Mouse (Mus musculus): Measurements from ENCODE around the gene Adamtsl2. TPM values are rescaled to one million over a fixed set of nuclear protein-coding genes. Genes with fewer than 3 reads are reported as not detected.

The Adamtsl2 gene
- total RNA-seq (2021), result 10 to 100 TPM; 15.5 to 21.8 TPM
- long read RNA-seq, experiment 1, partial matches to known transcripts, result 11 of 14 reads
- long read RNA-seq, experiment 1, other reads (novel, unspliced or antisense), result 2 of 14 reads
- long read RNA-seq, experiment 2, partial matches to known transcripts, result 10 of 12 reads
- long read RNA-seq, experiment 2, other reads (novel, unspliced or antisense), result 2 of 12 reads

- DNase-seq (ENCODE audit: low spot score in 2 of 2), result no peak
Observed at GRCm38 (mm10) chr2:27079152-27079584, at the start of gene Adamtsl2. TSS of gene Adamtsl2 (plus strand) at chr2:27079379.

GRCm38 (mm10) chr2:27032361-27032760 is 46.8 kb upstream of the Adamtsl2 start:
- no peak for DNase-seq (ENCODE audit: low spot score in 2 of 2)

- no peak for DNase-seq (ENCODE audit: low spot score in 2 of 2)
Observed at GRCm38 (mm10) chr2:27036003-27036402, 43.2 kb upstream of the Adamtsl2 start.

DNA sequence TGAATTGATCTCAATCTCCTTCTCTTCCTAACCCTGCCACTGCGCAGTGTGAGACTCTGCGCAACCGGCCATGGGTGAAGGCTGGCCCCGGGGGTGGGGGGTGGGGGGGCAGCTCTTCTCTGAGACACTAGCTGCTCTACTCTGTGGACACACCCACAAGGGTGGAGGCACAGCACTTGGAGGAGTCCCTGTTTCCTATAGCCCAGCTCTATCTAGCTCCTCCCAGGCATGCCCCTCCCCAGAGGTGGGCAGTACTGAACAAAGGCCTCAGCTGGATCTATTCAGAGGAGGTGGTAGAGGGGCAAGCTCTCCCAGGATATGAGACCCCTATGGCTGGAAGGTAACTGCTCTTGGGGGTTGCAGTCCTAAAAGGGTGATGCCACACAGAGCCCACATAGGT is 42.2 kb upstream of the Adamtsl2 start:
- DNase-seq (ENCODE audit: low spot score in 2 of 2), result no peak

GRCm38 (mm10) chr2:27038596-27038995 is 40.6 kb upstream of the Adamtsl2 start:
- peak in 1 of 2 experiments; percentile 82 for DNase-seq (ENCODE audit: low spot score in 2 of 2)

DNA sequence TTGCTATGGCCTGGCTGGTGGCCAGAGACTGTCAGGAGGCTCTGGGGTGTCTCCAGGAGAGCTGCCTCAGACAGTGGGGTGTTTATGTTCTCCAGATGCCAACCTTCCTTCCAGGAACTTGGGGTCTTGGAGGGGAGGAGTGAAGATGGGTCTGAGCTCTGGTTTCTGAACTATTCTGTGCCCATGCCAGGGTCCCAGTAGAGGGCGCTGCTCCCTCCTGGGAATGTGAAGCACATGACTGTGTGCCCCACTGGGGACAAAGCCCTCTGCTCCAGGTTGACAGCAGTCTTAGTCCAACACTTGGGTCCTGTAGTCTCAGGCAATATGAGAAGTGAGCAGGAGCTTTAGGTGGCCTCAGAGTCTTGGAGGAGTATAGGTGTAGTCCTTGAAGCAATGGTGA is 39.9 kb upstream of the Adamtsl2 start:
- no peak for DNase-seq (ENCODE audit: low spot score in 2 of 2)

DNA sequence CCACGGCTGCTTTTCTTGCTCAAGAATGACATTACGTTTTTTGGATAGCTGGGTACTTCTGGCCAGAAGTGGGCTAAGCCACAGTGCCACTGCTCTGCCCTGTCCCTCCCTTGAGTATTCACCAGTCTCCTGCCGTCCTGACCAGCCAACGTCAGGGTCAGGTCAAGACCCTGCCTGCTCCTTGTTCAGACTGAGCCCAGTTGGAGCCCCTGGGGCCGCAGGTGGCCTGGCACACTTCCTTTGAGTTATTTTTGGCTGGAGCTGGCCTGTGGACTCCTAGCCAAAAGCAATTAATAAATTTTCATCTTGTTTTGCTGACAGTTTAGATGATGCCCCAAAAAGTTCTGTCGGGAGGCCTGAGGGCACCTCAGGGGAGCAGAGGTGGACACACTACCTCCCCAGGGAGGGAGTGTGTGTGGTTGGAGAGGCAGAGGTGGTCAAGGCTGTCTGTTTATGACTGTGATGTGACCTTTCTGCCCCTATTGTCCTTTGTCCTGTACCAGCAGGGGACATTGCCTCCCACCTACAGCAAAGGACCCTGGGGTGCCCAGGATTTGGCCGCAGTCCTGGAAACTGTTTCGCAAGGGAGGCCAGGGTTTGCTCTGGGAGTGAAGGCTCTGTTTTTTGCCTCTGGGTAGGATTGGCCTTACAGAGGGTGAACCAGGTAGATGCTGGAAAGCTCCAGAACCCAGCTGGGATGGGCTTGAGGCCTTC is 36.9 kb upstream of the Adamtsl2 start:
- DNase-seq (ENCODE audit: low spot score in 2 of 2), result no peak

GRCm38 (mm10) chr2:27043461-27043860 is 35.7 kb upstream of the Adamtsl2 start:
- DNase-seq (ENCODE audit: low spot score in 2 of 2), result peak; percentile 89 to 96

DNA sequence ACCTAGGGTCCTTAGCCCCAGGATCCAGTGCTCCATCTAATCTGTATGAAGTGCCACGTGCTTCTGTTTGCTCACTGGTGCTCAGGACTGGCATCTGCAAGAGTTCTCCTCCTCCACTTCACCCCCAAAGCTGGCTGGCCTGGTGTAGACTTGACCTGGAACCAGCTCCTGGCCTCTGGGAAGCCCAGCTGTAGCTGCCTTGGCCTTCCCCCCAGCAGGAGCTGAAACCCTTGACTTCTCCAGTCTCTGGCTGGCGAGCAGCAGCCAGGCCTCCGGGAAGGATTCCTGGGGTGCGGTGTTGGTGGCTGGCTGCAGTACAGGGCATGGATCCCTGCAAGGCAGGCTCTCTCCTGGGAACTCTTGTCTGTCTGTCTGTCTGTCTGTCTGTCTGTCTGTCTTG is 35.0 kb upstream of the Adamtsl2 start:
- DNase-seq (ENCODE audit: low spot score in 2 of 2), result no peak

GRCm38 (mm10) chr2:27044641-27045040 is 34.5 kb upstream of the Adamtsl2 start:
- no peak for DNase-seq (ENCODE audit: low spot score in 2 of 2)

DNA sequence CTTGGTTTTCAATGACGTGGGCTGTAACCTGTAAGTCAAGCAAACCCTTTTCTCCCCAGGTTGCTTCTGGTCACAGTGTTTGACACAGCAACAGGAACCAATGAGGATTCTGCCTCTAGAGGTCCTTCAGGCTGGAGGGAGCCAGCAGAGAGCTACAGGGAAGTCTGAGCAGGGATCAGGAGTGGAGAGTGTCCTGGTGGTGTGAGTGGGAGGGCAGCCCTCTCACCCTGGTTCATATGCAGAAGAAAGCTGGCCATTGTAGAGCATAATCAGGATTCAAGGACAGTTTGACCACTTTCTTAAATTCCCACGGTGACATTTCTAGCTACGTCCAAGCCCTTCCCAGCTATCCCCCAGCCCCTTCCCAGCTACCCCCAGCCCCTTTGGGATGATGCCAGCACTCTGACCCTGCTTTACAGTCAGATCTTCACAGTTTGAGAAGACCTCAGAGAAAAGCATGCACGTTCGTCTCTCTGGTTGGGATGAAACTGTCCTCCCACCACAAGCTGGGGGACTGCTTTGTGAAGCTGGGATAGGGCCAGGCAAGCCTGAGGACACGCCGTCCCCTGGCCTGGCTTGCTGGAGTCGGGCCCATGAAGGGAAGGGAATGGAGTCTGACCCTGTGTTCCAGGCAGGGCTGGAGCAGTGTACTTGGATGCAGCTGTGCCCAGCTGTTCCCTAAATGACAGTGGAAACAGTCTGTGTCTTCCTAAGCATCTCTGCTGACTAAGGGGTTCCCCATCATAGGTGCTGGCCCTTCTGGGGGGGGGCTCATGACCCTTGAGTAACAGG is 33.0 kb upstream of the Adamtsl2 start:
- DNase-seq (ENCODE audit: low spot score in 2 of 2), result no peak

DNA sequence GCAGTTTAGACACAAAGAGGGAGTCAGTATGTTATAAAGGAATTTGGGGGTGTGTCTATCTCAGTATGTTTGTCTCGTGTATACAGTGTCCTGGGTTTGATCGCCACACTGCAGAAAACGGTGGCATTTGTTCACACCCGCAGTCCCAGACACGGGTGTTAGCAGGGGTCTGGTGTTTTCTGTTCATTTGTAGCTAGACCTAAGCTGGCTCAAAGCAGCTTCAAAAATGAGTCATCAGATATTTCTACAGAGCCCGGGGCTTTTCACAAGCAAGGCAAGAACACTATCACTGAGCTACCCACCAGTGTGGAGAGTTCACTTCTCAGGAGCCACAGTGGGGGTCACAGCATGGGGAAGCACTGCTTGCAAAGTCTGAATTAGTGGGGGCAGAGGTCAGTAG is 29.8 kb upstream of the Adamtsl2 start:
- no peak for DNase-seq (ENCODE audit: low spot score in 2 of 2)

- DNase-seq (ENCODE audit: low spot score in 2 of 2), result no peak
Observed at GRCm38 (mm10) chr2:27058251-27058650, 20.9 kb upstream of the Adamtsl2 start.

DNA sequence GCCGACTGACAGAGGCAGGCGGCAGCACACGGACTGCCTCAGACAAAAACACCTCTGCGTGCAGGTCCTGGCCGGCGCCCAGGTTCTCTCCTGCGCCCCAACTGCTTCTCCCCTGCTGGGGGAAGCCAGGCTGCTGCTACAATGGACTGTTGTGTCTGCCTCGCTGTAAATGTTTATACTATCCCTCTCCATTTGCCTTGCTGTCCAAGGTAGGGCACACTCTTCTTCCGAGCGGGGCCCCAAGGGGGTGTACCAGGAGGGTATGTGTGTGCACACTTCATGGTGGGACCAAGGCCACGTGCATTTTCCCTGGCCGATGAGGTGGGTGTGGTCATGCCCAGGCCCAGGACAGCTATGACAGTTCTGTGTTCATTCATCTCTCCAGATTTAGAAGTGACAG is 20.4 kb upstream of the Adamtsl2 start:
- DNase-seq (ENCODE audit: low spot score in 2 of 2), result no peak

GRCm38 (mm10) chr2:27059187-27059586 is 20.0 kb upstream of the Adamtsl2 start:
- DNase-seq (ENCODE audit: low spot score in 2 of 2), result no peak

DNA sequence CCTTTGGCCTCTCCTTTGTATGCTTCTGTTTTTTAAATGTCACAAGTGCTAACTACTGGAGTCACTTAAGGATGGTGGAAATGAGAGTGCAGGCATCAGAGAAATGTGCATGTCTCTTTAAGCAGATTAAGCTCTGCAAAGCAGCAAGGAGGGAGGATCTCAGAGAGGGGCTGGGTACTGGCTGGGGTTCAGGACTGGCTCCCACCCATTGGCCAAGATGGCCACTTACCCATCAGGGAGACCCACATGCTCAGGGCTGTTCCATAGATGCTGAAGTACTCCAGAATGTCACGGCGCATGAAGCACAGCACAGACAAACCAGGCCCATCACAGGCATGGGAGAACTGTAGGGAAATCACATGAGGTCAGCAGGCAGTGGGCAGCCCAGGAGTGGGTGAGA is 12.1 kb upstream of the Adamtsl2 start:
- no peak for DNase-seq (ENCODE audit: low spot score in 2 of 2)

GRCm38 (mm10) chr2:27067996-27068395 is 11.2 kb upstream of the Adamtsl2 start:
- no peak for DNase-seq (ENCODE audit: low spot score in 2 of 2)

DNA sequence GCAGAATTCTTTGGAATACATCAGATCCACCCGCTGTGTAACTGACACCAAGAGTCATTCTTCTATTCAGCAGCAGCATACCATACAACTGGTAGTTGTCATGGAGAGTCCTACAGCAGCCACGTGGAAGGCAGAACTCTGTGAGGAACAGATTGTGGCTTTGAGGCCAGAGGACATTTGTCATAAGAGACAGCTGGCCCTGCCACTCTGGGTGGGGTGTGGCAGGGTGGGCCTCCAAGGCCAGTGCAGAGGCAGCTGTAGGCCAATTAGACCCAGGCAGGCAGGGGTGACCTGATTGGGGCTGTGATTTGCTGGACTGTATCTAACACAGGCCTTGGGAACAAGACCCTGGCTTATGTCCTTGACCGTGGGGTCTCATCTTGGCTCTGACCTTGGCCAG is 9.5 kb upstream of the Adamtsl2 start:
- no peak for DNase-seq (ENCODE audit: low spot score in 2 of 2)

DNA sequence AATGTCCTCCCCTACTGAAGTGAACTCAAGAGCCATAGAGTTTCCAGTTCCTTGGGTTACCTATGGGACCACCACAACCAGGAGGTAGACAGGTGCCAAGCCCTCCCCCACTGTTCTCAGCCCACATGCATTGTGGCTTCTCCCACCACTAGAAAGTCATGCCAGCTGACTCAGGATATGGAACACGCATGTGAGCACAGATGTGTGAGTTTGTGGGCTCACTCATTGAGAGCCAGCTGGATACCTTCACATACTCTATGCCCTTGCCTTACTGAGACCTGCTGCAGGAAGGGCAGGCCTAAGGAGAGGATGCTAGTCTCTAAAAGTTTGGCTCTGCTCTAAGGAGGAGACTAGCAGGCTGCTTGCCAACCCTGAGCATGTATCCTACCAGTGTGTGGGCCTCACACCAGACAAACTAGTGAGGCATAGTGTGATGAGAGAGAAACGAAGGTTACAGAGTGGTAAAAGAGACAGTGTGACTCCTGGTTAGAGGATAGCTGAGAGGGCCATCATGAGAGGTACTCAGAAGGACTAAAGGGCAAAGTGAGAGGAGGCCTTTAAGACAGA is 8.8 kb upstream of the Adamtsl2 start:
- peak in 1 of 2 experiments; percentile 34 for DNase-seq (ENCODE audit: low spot score in 2 of 2)

- peak; percentile 82 to 86 for DNase-seq (ENCODE audit: low spot score in 2 of 2)
Observed at GRCm38 (mm10) chr2:27071137-27071536, 8.0 kb upstream of the Adamtsl2 start.

GRCm38 (mm10) chr2:27071978-27072377 is 7.2 kb upstream of the Adamtsl2 start, which contains the start of gene Mymk:
TSS of gene Mymk (minus strand) at chr2:27072179.
- DNase-seq (ENCODE audit: low spot score in 2 of 2), result no peak

DNA sequence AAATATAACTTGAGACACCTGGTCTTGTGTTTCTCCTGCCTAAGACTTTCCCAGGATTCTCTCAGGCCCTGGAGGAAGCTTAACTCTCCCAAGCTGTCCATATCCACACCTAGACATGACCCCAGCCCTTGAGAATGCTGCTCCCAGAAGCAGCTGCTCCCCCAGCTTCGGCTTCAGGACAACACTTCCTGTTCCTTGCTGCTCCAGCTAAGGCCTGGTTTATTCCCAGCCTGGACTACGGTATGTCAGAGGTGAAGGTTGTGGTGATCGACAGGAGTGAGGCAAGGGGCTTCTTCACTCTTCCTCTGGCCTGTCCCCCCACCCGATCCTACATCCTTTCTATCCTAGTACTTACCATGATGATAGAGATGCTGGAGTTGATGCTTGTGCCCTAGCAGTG is 5.8 kb upstream of the Adamtsl2 start:
- DNase-seq (ENCODE audit: low spot score in 2 of 2), result no peak
